Mouse (Mus musculus) heart, postnatal 36 days (tissue): ENCODE measurements around the gene Svopl. TPM values are rescaled to one million over a fixed set of nuclear protein-coding genes. Genes with fewer than 3 reads are reported as not detected.
A peak's percentile ranks its signal among the peaks of the same experiment; 100 is the strongest.

Experiments used
- DNase-seq, 2 experiments: peaks; one replicate each; pipeline ENCODE4 v3.0.0; 2021 to 2022
- intact Hi-C: fragments of 180-260 bp; cut with DNase I; formaldehyde crosslinking; loops from one replicate; pipeline ENCODE4 v1.15.1; 2025
- total RNA-seq, 2 experiments: library from RNA; stranded (reverse); gene quantifications; 2 replicates each; pipeline ENCODE4 v1.2.3; 2021

Svopl gene
- total RNA-seq, 2 experiments from 2014 or later, result 0.39 to 0.68 TPM

GRCm38 (mm10) chr6:38032801-38033566 lies 13.8 kb downstream of the Svopl start:
- DNase-seq, result no peak
- intact Hi-C loops, result no loop called here

- peak in 1 of 2 experiments; percentile 25 for DNase-seq
- intact Hi-C loops, result no loop called here
Measured at GRCm38 (mm10) chr6:38031924-38032540, 14.8 kb downstream of the Svopl start.

- intact Hi-C loops, result no loop called here
- no peak for DNase-seq
Measured at GRCm38 (mm10) chr6:38028205-38028604, 18.6 kb downstream of the Svopl start.

- no peak for DNase-seq
- intact Hi-C loops, result no loop called here
Measured at GRCm38 (mm10) chr6:38027771-38028170, 19.0 kb downstream of the Svopl start.

- intact Hi-C loops, result no loop called here
- no peak for DNase-seq
Measured at GRCm38 (mm10) chr6:38023284-38023683, 23.5 kb downstream of the Svopl start.

GRCm38 (mm10) chr6:38021406-38021805 lies 25.4 kb downstream of the Svopl start:
- no peak for DNase-seq
- intact Hi-C loops, result no loop called here

- no peak for DNase-seq
- intact Hi-C loops, result no loop called here
Measured at GRCm38 (mm10) chr6:38012829-38013228, 34.0 kb downstream of the Svopl start.

- peak; percentile 51 to 53 for DNase-seq
Measured at GRCm38 (mm10) chr6:38007459-38007858, 39.3 kb downstream of the Svopl start.

GRCm38 (mm10) chr6:37967386-37967785 lies 79.4 kb downstream of the Svopl start:
- intact Hi-C loops, result no loop called here
- no peak for DNase-seq

More at GRCm38 (mm10) chr6:38007459-38007858, 39.3 kb downstream of the Svopl start:
- intact Hi-C loops, result loop anchor here (1.0 to 5.0 kb wide), 2 partner anchors 59 to 320 kb away; no protein-coding TSS in a partner anchor

- DNase-seq, result no peak
- intact Hi-C loops, result no loop called here
Measured at GRCm38 (mm10) chr6:37951306-37951705, 95.5 kb downstream of the Svopl start.

GRCm38 (mm10) chr6:37936498-37936897 lies 110.3 kb downstream of the Svopl start:
- intact Hi-C loops, result loop anchor here (10.0 kb wide), 1 partner anchor 62 kb away; the partner anchor contains the start of gene Trim24
- no peak for DNase-seq

Other genes starting within 250 kb of the Svopl start
- 10 to 100 TPM; 34.6 to 36.8 TPM for gene Trim24, start 176.2 kb downstream of the Svopl start, total RNA-seq
- gene Tmem213, start 62.3 kb upstream of the Svopl start, total RNA-seq, result not detected
- 1 to 10 TPM; 1.9 to 2.1 TPM for gene Atp6v0a4, start 77.6 kb upstream of the Svopl start, total RNA-seq
- 1 to 10 TPM in 1 of 2 experiments, under 1 TPM in 1; 0.92 to 1.6 TPM for gene D630045J12Rik, start 207.0 kb upstream of the Svopl start, total RNA-seq